Mouse (Mus musculus) neural tube, embryonic 11.5 days (tissue): ENCODE data around the gene Styk1. TPM values are rescaled to one million over a fixed set of nuclear protein-coding genes. Genes with fewer than 3 reads are reported as not detected.

Experiments
- ATAC-seq: fragments of 200-750 bp; cut with Nextera tagmentation; 2 replicates; pipeline ENCODE4 v1.8.0; 2017; ENCODE audit warnings: moderate number of reproducible peaks, mild to moderate bottlenecking, moderate TSS enrichment, moderate library complexity; ENCODE audit not compliant: insufficient read depth, low FRiP score, low TSS enrichment
- DNase-seq: peaks from one replicate; pipeline ENCODE4 v3.0.0-alpha.2; 2015; ENCODE audit warnings: low spot score
- H3K27ac ChIP-seq: fragments of 300-500 bp; sonication (generic); 2 replicates; pipeline ENCODE4 v1.5.1; 2014; ENCODE audit warnings: low read depth, mild to moderate bottlenecking, low read length
- H3K27me3 ChIP-seq: fragments of 300-500 bp; sonication (generic); 2 replicates; pipeline ENCODE4 v1.6.1; 2014; ENCODE audit warnings: mild to moderate bottlenecking, low read length, mixed read lengths; ENCODE audit not compliant: control insufficient read depth, insufficient read depth
- H3K36me3 ChIP-seq: fragments of 300-500 bp; sonication (generic); 2 replicates; pipeline ENCODE4 v1.6.1; 2014; ENCODE audit warnings: mild to moderate bottlenecking, low read length, moderate library complexity, mixed read lengths; ENCODE audit not compliant: control insufficient read depth, insufficient read depth
- H3K4me1 ChIP-seq: fragments of 300-500 bp; sonication (generic); 2 replicates; pipeline ENCODE4 v1.6.1; 2014; ENCODE audit warnings: low read length, mixed read lengths; ENCODE audit not compliant: control insufficient read depth, insufficient read depth
- H3K4me2 ChIP-seq: fragments of 300-500 bp; sonication (generic); 2 replicates; pipeline ENCODE4 v1.6.1; 2014; ENCODE audit warnings: low read depth, mild to moderate bottlenecking, moderate library complexity
- H3K4me3 ChIP-seq: fragments of 300-500 bp; sonication (generic); 2 replicates; pipeline ENCODE4 v1.5.1; 2014; ENCODE audit warnings: low read depth, low read length
- H3K9ac ChIP-seq: fragments of 300-500 bp; sonication (generic); 2 replicates; pipeline ENCODE4 v1.6.1; 2014; ENCODE audit warnings: mild to moderate bottlenecking, low read length
- H3K9me3 ChIP-seq: fragments of 300-500 bp; sonication (generic); 2 replicates; pipeline ENCODE4 v1.6.1; 2016; ENCODE audit warnings: low read length; ENCODE audit not compliant: control insufficient read depth
- WGBS: fragments of 180-500 bp; shearing (Covaris S2); extraction: QIAGEN DNeasy Blood & Tissue Kit; methylation state at CpG from one replicate; pipeline ENCODE4 v1.1.7; 2014; 5-methylcytosine and 5-hydroxymethylcytosine counted together
- polyA plus RNA-seq: library from polyadenylated mRNA; unstranded; fragments of >200 nt; fragmentation: Nextera tagmentation; extraction: Ambion mirVana; gene quantifications from 2 replicates; pipeline ENCODE4 v1.2.1, GENCODE M21; 2014

Styk1 gene
- polyA plus RNA-seq, 1 experiment from 2014 or later, result 2.1 TPM

GRCm38 (mm10) chr6:131373160-131373559, 19.8 kb upstream of the Styk1 start:
- peaks cover 2% of the 10 kb centered on the region; the same call in 1 of the 2 replicates for H3K36me3 ChIP-seq
- no peaks in the 10 kb centered on the region for H3K27me3 ChIP-seq
- no peak overlapping the region for H3K4me3 ChIP-seq
- H3K4me2 ChIP-seq, result no peak overlapping the region
- H3K27ac ChIP-seq, result no peak overlapping the region
- H3K9ac ChIP-seq, result no peak overlapping the region
- WGBS, result 92% methylated on average over 5 of the region's 5 CpGs
- H3K9me3 ChIP-seq, result no peaks in the 10 kb centered on the region
- H3K4me1 ChIP-seq, result no peaks in the 10 kb centered on the region
- no peak for ATAC-seq
- no peak for DNase-seq

GRCm38 (mm10) chr6:131370767-131371166, 17.4 kb upstream of the Styk1 start:
- no peak overlapping the region for H3K27ac ChIP-seq
- ATAC-seq (no peak), DNase-seq (no peak)
- H3K27me3 ChIP-seq, result no peaks in the 10 kb centered on the region
- H3K4me2 ChIP-seq, result no peak overlapping the region
- H3K36me3 ChIP-seq, result peaks cover 2% of the 10 kb centered on the region; the same call in 1 of the 2 replicates
- H3K9me3 ChIP-seq, result no peaks in the 10 kb centered on the region
- no peaks in the 10 kb centered on the region for H3K4me1 ChIP-seq
- no peak overlapping the region for H3K9ac ChIP-seq
- no peak overlapping the region for H3K4me3 ChIP-seq
- whole genome bisulfite sequencing, result 96% methylated on average over 5 of the region's 5 CpGs

GRCm38 (mm10) chr6:131369866-131370616, 16.6 kb upstream of the Styk1 start:
- Histone ChIP-seq H3K9ac (no peak overlapping the region), H3K27ac (no peak overlapping the region), H3K4me2 (no peak overlapping the region), H3K27me3 (no peaks in the 10 kb centered on the region), H3K4me3 (no peak overlapping the region), H3K4me1 (no peaks in the 10 kb centered on the region), H3K9me3 (no peaks in the 10 kb centered on the region), H3K36me3 (peaks cover 5% of the 10 kb centered on the region; the same call in 1 of the 2 replicates)
- 78% methylated on average over 8 of the region's 8 CpGs for WGBS
- DNase-seq (no peak), ATAC-seq (no peak)

- no peak for DNase-seq
- Histone ChIP-seq H3K9me3 (no peaks in the 10 kb centered on the region), H3K4me1 (no peaks in the 10 kb centered on the region), H3K4me2 (no peak overlapping the region), H3K4me3 (no peak overlapping the region), H3K36me3 (peaks cover 7% of the 10 kb centered on the region), H3K9ac (no peak overlapping the region), H3K27ac (no peak overlapping the region), H3K27me3 (no peaks in the 10 kb centered on the region)
- ATAC-seq, result no peak
- 63% methylated on average over 4 of the region's 4 CpGs for WGBS
Observed at GRCm38 (mm10) chr6:131367101-131367500, 13.7 kb upstream of the Styk1 start.

GRCm38 (mm10) chr6:131364353-131364752, 11.0 kb upstream of the Styk1 start:
- no peak overlapping the region for H3K9ac ChIP-seq
- 90% methylated on average over 2 of the region's 2 CpGs for WGBS
- no peak overlapping the region for H3K4me3 ChIP-seq
- H3K36me3 ChIP-seq, result peaks cover 7% of the 10 kb centered on the region
- ATAC-seq (no peak), DNase-seq (no peak)
- H3K9me3 ChIP-seq, result no peaks in the 10 kb centered on the region
- H3K4me2 ChIP-seq, result no peak overlapping the region
- H3K4me1 ChIP-seq, result no peaks in the 10 kb centered on the region
- no peak overlapping the region for H3K27ac ChIP-seq
- no peaks in the 10 kb centered on the region for H3K27me3 ChIP-seq

GRCm38 (mm10) chr6:131362987-131363765, 9.8 kb upstream of the Styk1 start:
- Histone ChIP-seq H3K27me3 (no peaks in the 10 kb centered on the region), H3K36me3 (peaks cover 7% of the 10 kb centered on the region), H3K4me1 (no peaks in the 10 kb centered on the region), H3K4me2 (no peak overlapping the region), H3K9me3 (no peaks in the 10 kb centered on the region), H3K27ac (no peak overlapping the region), H3K9ac (no peak overlapping the region), H3K4me3 (no peak overlapping the region)
- DNase-seq (no peak), ATAC-seq (no peak)
- 89% methylated on average over 7 of the region's 7 CpGs for WGBS

GRCm38 (mm10) chr6:131360693-131361092, 7.3 kb upstream of the Styk1 start:
- H3K27ac ChIP-seq, result no peak overlapping the region
- WGBS, result 82% methylated on average over 5 of the region's 5 CpGs
- DNase-seq, result no peak
- no peaks in the 10 kb centered on the region for H3K4me1 ChIP-seq
- H3K27me3 ChIP-seq, result no peaks in the 10 kb centered on the region
- peaks cover 4% of the 10 kb centered on the region for H3K36me3 ChIP-seq
- no peaks in the 10 kb centered on the region for H3K9me3 ChIP-seq
- no peak overlapping the region for H3K4me2 ChIP-seq
- peak; percentile 63 for ATAC-seq
- no peak overlapping the region for H3K9ac ChIP-seq
- no peak overlapping the region for H3K4me3 ChIP-seq

- H3K27ac ChIP-seq, result no peak overlapping the region
- no peak overlapping the region for H3K9ac ChIP-seq
- no peaks in the 10 kb centered on the region for H3K4me1 ChIP-seq
- H3K4me2 ChIP-seq, result no peak overlapping the region
- WGBS, result 85% methylated on average over 2 of the region's 2 CpGs
- DNase-seq (no peak), ATAC-seq (no peak)
- peaks cover 2% of the 10 kb centered on the region; the same call in 1 of the 2 replicates for H3K36me3 ChIP-seq
- H3K27me3 ChIP-seq, result no peaks in the 10 kb centered on the region
- H3K9me3 ChIP-seq, result no peaks in the 10 kb centered on the region
- no peak overlapping the region for H3K4me3 ChIP-seq
Observed at GRCm38 (mm10) chr6:131359543-131359942, 6.1 kb upstream of the Styk1 start.

- no peak overlapping the region for H3K27ac ChIP-seq
- DNase-seq (no peak), ATAC-seq (no peak)
- H3K4me3 ChIP-seq, result no peak overlapping the region
- WGBS, result 37% methylated on average over 4 of the region's 4 CpGs
- H3K4me1 ChIP-seq, result no peaks in the 10 kb centered on the region
- H3K36me3 ChIP-seq, result no peaks in the 10 kb centered on the region
- H3K4me2 ChIP-seq, result no peak overlapping the region
- no peaks in the 10 kb centered on the region for H3K27me3 ChIP-seq
- no peaks in the 10 kb centered on the region for H3K9me3 ChIP-seq
- no peak overlapping the region for H3K9ac ChIP-seq
Observed at GRCm38 (mm10) chr6:131354913-131355312, 1.5 kb upstream of the Styk1 start.
